Mouse (Mus musculus): ENCODE measurements around the gene Mlc1.

The Mlc1 gene

DNA sequence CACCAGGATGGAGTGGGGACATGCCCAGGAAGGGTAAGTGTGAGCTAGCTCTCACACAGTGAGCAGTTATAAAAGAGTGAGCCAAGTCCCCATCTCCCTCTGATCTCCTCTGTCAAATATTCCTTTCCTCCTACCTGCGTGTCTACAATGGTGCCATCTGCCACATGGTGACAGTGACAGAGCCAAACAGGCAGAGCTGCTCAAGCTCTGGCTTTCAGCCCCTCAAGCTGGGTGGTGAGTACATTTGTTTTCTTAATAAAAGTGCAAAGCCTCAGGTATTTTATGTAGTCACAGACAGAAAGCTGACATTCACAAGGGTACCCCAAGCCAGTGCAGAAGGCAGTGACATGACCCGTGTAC lies 41.5 kb downstream of the Mlc1 start:
- no peak for DNase-seq (ENCODE audit: low read depth, low spot score)

DNA sequence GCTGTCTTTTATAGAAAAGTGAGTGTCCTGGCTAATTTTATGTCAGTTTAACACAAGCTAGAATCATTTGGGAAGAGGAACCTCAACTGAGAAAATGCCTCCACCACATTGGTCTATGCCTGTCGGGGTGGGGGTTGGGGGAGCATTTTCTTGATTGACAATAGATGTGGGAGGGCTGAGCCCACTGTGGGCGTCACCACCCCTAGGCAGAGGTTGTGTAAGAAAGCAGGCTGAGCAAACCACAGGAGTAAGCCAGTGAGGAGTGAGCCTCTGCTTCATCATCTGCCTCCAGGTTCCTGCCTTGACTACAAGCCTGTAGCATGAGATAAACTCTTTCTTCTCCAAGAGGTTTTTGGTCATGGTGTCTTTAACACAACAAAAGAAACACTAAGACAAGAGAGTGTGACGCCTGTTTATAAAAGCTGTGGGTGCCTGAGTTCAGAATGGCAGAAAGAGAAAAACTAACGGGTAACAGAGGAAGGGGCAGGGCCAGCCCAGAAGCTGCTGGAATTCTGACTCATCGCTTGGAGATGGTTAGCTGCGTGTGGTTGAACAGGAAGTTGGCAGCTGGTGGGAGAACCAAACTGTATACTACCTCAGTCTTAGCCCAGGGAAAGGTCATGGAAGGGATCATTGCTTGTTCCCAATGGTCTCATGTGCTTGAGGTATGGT lies 42.1 kb downstream of the Mlc1 start:
- no peak for DNase-seq (ENCODE audit: low read depth, low spot score)

GRCm38 (mm10) chr15:88934141-88934540 lies 44.7 kb downstream of the Mlc1 start:
- DNase-seq (ENCODE audit: low read depth, low spot score) = no peak

DNA sequence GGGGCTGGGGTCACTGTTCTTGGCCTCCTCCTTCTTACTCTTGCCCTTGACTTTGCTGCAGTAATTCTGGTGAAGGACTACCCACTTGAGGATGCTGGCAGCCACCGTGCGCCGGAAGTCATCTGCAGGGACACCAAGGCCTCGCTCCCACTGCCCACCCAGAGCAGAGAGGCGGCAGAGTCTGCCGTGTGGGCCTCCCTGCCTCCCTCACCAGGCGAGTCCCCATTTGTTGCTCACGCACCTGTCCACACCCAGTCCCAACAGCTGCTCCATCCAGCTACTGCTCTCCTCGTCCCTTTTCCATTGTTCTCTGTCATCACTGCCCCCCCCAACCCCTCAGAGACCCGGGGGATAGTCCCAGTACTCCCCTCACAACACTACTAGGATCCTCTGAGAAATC lies 46.1 kb downstream of the Mlc1 start:
- no peak for DNase-seq (ENCODE audit: low read depth, low spot score)

DNA sequence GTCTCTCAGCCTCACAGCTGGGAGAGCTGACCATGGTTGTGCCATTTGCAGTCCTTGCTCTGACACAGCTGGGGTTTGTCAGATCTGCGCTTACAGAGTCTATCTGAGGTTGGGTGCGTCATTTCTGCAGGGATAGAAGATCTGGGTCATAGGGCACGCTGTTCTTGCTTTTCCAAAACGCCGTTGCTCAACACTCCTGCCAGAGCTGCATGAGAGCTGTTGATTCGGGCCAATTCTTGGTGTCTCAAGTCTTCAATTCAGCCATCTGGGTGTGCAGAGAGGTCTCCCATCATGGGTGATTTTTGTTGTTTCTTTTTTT lies 56.9 kb downstream of the Mlc1 start:
- DNase-seq (ENCODE audit: low read depth, low spot score) = no peak

GRCm38 (mm10) chr15:88921131-88921991 lies 57.4 kb downstream of the Mlc1 start:
- DNase-seq (ENCODE audit: low read depth, low spot score) = peak; percentile 89

GRCm38 (mm10) chr15:88920065-88920464 lies 58.7 kb downstream of the Mlc1 start:
- no peak for DNase-seq (ENCODE audit: low read depth, low spot score)

DNA sequence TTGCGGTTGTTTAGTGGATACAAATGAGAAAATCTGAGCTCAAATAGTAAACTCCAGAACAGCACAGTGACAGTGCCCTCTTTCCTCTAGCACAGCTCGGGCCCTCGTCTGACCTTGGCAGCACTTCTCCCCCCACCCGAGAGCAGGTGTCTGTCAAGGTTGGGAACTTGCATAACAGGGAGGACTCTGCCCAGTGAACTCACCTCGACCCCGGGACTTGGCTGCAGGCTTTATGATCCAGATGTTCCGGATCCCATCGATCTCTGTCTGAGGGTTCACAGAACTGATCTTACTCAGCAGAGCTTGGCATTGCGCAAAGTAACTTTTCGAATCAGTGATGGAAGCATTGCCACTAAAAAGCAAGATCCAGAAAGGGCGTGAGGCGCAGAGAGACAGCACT lies 59.5 kb downstream of the Mlc1 start:
- DNase-seq (ENCODE audit: low read depth, low spot score) = no peak

DNA sequence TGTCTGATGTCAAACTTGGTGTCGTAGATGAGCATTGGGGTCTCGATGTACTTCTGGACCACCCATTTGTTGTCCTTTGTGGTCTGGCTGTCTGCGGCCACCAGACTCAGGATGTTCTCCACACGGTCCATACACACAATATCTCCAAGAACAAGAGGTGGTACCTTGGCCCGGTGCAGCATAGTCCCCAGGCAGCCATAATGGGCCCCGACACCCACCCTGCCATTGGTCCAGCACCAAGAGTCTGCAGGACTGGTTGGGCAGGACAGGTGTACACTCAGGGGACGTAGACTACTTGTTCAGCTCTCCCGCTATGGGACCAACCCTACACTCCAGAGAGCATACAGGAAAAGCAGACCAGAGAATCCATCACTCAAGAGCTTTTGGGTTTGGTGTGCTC lies 61.7 kb downstream of the Mlc1 start:
- no peak for DNase-seq (ENCODE audit: low read depth, low spot score)

DNA sequence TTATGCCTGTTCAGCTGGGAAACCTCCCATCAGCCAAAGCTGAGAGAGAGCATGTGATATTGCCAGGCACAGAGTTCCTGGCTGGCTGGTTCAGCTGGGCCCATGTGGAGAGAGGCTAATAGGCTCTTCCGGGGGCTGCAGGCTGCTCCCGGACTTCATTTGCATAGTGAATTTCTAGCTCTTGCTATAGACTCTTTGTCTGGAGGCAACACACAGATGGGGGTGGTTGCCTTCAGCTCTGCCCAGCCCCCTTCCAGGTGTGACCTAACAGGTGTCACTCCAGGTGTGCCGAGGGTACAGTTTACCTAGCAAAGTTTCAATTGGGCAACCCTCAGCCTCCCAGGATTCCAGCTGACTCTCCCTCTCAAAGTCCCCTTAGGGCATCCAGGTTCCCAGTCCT lies 62.4 kb downstream of the Mlc1 start:
- no peak for DNase-seq (ENCODE audit: low read depth, low spot score)

DNA sequence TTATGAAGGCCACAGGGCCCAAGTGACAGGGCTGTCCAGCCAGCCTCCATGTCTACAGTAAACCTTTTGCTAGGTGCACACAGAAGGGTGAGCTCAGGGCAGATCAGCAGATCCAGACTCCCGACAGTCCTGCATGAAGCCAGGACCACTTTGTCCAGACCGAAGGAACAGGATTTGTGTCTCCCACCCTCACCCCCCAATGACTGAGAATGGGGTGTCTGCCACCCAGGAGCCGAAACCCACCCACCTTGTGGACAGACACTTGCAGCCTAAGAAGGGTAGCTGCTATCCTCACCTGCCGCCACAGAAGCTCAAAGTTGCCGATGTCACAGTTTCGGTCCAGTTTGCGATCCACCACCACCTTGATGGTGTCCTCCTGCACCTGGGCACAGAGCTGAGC lies 63.8 kb downstream of the Mlc1 start:
- no peak for DNase-seq (ENCODE audit: low read depth, low spot score)

DNA sequence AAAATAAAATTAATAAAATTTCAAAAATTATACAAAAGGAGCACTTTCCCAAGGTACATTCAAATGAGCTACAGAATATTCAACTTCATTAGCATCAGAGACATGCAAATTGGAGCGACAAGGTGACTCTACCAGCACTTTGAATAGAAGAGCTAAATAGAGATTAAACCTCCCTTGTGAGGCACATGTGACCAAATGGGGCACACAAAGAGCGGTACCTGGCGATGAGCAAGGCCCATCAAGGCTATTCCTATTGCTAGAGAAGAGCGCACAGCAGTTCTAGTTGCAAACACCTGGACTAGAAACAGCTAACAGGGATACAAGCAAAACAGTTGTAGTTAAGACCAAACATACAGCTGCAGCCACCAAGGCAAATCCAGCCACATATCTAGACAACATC lies 72.5 kb downstream of the Mlc1 start:
- no peak for DNase-seq (ENCODE audit: low read depth, low spot score)
